Mouse (Mus musculus): ENCODE results near the gene Kif16b. TPM values are rescaled to one million over a fixed set of nuclear protein-coding genes. Genes with fewer than 3 reads are reported as not detected.
A peak's percentile ranks its signal among the peaks of the same experiment; 100 is the strongest.

The Kif16b gene
- total and polyA plus RNA-seq, 3 experiments = 3.9 to 17.6 (median 17.2) TPM

DNA sequence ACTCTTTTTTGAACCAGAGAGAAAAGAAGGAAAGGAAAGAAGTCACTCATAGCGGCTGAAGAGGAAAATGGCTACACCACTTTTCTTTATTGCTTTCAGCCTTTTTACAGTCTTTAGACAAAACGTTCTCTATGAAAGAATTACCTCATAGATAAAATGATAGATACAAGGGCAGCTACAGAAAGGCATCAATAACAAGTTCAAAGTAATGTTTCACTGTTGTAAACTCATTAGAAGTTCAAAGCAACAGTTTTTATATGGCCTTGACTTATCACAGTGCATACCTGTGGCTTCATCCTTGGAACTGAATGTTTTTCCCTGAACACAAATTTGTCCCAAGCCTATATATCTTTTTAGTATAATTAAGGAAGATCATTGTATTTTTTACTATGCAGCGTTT is 62.6 kb downstream of the Kif16b start:
- Histone ChIP-seq H3K36me3 (replicated peaks) (peaks cover 14% of the 10 kb centered on the region), H3K9me3 (replicated peaks) (no peaks in the 10 kb centered on the region), H3K4me1 (ENCODE audit: insufficient read depth, low read depth, low read length) (no peaks in the 10 kb centered on the region), H3K4me3 (ENCODE audit: low read depth, low read length) (no peak overlapping the region), H3K27me3 (ENCODE audit: insufficient read depth, low read length) (no peaks in the 10 kb centered on the region)
- TF ChIP-seq TAL1 (conservative IDR thresholded peaks at IDR 0.05; ENCODE audit: low read depth, low read length) = no peak
- no peak for TF ChIP-seq GATA1 (IDR thresholded peaks at IDR 0.05; ENCODE audit: borderline replicate concordance, low read length)
- no peak for TF ChIP-seq CTCF (IDR thresholded peaks at IDR 0.05; ENCODE audit: low read depth, low read length)
- TF ChIP-seq GATA2 (IDR thresholded peaks at IDR 0.05; ENCODE audit: borderline replicate concordance, low read depth, low read length) = no peak
- no peak for TF ChIP-seq POLR2AphosphoS5 (IDR thresholded peaks at IDR 0.05; ENCODE audit: insufficient replicate concordance, low read depth, low read length)
- DNase-seq (ENCODE audit: low spot score) (no peak), ATAC-seq (ENCODE audit: extremely low read depth, insufficient number of reproducible peaks, low FRiP score, poor library complexity, severe bottlenecking) (no peak)

- H3K36me3 ChIP-seq (replicated peaks) = peaks cover 17% of the 10 kb centered on the region
- no peak overlapping the region for H3K4me3 ChIP-seq (ENCODE audit: low read depth, low read length)
- TF ChIP-seq POLR2AphosphoS5 (IDR thresholded peaks at IDR 0.05; ENCODE audit: insufficient replicate concordance, low read depth, low read length) = no peak
- TF ChIP-seq GATA1 (IDR thresholded peaks at IDR 0.05; ENCODE audit: borderline replicate concordance, low read length) = no peak
- no peak for TF ChIP-seq GATA2 (IDR thresholded peaks at IDR 0.05; ENCODE audit: borderline replicate concordance, low read depth, low read length)
- no peak for TF ChIP-seq CTCF (IDR thresholded peaks at IDR 0.05; ENCODE audit: low read depth, low read length)
- TF ChIP-seq TAL1 (conservative IDR thresholded peaks at IDR 0.05; ENCODE audit: low read depth, low read length) = no peak
- ATAC-seq (ENCODE audit: extremely low read depth, insufficient number of reproducible peaks, low FRiP score, poor library complexity, severe bottlenecking) (no peak), DNase-seq (ENCODE audit: low spot score) (no peak)
- no peaks in the 10 kb centered on the region for H3K4me1 ChIP-seq (ENCODE audit: insufficient read depth, low read depth, low read length)
- no peaks in the 10 kb centered on the region for H3K9me3 ChIP-seq (replicated peaks)
- H3K27me3 ChIP-seq (ENCODE audit: insufficient read depth, low read length) = no peaks in the 10 kb centered on the region
These were observed 63.2 kb downstream of the Kif16b start for GRCm38 (mm10) chr2:142838118-142838517.

DNA sequence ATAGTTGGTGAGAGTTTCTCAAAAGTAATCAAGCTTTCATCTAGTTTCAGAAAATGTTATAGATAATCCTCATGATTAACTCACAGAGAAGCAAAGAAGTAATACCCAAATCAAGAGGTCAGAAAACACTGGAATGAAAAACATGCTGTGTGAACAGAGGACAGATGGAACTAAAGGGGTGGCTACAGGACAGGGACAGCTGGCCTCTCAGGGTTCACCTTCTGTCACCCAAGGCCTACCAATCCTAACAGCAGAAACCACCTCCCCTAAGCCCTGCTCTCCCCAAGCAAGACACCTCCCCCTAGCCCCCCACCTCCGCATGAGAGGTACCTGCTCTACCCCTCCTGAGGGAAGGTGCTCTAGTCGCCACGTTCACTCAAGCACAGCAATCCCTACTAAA is 66.6 kb downstream of the Kif16b start:
- Histone ChIP-seq H3K9me3 (replicated peaks) (no peaks in the 10 kb centered on the region), H3K27me3 (ENCODE audit: insufficient read depth, low read length) (no peaks in the 10 kb centered on the region), H3K4me1 (ENCODE audit: insufficient read depth, low read depth, low read length) (no peaks in the 10 kb centered on the region), H3K4me3 (ENCODE audit: low read depth, low read length) (no peak overlapping the region), H3K36me3 (replicated peaks) (peaks cover 30% of the 10 kb centered on the region)
- no peak for DNase-seq (ENCODE audit: low spot score)
- TF ChIP-seq POLR2AphosphoS5 (IDR thresholded peaks at IDR 0.05; ENCODE audit: insufficient replicate concordance, low read depth, low read length) = no peak
- TF ChIP-seq GATA2 (IDR thresholded peaks at IDR 0.05; ENCODE audit: borderline replicate concordance, low read depth, low read length) = no peak
- TF ChIP-seq TAL1 (conservative IDR thresholded peaks at IDR 0.05; ENCODE audit: low read depth, low read length) = no peak
- no peak for TF ChIP-seq CTCF (IDR thresholded peaks at IDR 0.05; ENCODE audit: low read depth, low read length)
- TF ChIP-seq GATA1 (IDR thresholded peaks at IDR 0.05; ENCODE audit: borderline replicate concordance, low read length) = no peak
- no peak for ATAC-seq (ENCODE audit: extremely low read depth, insufficient number of reproducible peaks, low FRiP score, poor library complexity, severe bottlenecking)

- ATAC-seq (ENCODE audit: extremely low read depth, insufficient number of reproducible peaks, low FRiP score, poor library complexity, severe bottlenecking) (no peak), DNase-seq (ENCODE audit: low spot score) (no peak)
- Histone ChIP-seq H3K27me3 (ENCODE audit: insufficient read depth, low read length) (no peaks in the 10 kb centered on the region), H3K4me1 (ENCODE audit: insufficient read depth, low read depth, low read length) (no peaks in the 10 kb centered on the region), H3K36me3 (replicated peaks) (peaks cover 39% of the 10 kb centered on the region), H3K9me3 (replicated peaks) (no peaks in the 10 kb centered on the region), H3K4me3 (ENCODE audit: low read depth, low read length) (no peak overlapping the region)
- TF ChIP-seq CTCF (IDR thresholded peaks at IDR 0.05; ENCODE audit: low read depth, low read length) = no peak
- no peak for TF ChIP-seq GATA2 (IDR thresholded peaks at IDR 0.05; ENCODE audit: borderline replicate concordance, low read depth, low read length)
- TF ChIP-seq POLR2AphosphoS5 (IDR thresholded peaks at IDR 0.05; ENCODE audit: insufficient replicate concordance, low read depth, low read length) = no peak
- no peak for TF ChIP-seq GATA1 (IDR thresholded peaks at IDR 0.05; ENCODE audit: borderline replicate concordance, low read length)
These were observed 68.5 kb downstream of the Kif16b start for GRCm38 (mm10) chr2:142832617-142833422.

- no peak for DNase-seq (ENCODE audit: low spot score)
- Histone ChIP-seq H3K4me1 (ENCODE audit: insufficient read depth, low read depth, low read length) (no peaks in the 10 kb centered on the region), H3K9me3 (replicated peaks) (no peaks in the 10 kb centered on the region), H3K27me3 (ENCODE audit: insufficient read depth, low read length) (no peaks in the 10 kb centered on the region), H3K36me3 (replicated peaks) (no peaks in the 10 kb centered on the region), H3K4me3 (ENCODE audit: low read depth, low read length) (no peak overlapping the region)
- peak; percentile 68 for ATAC-seq (ENCODE audit: extremely low read depth, insufficient number of reproducible peaks, low FRiP score, poor library complexity, severe bottlenecking)
- TF ChIP-seq TAL1 (conservative IDR thresholded peaks at IDR 0.05; ENCODE audit: low read depth, low read length) (no peak), POLR2AphosphoS5 (IDR thresholded peaks at IDR 0.05; ENCODE audit: insufficient replicate concordance, low read depth, low read length) (no peak), CTCF (IDR thresholded peaks at IDR 0.05; ENCODE audit: low read depth, low read length) (peak; percentile 41; the same call in 1 of the 2 replicates), GATA2 (IDR thresholded peaks at IDR 0.05; ENCODE audit: borderline replicate concordance, low read depth, low read length) (no peak), GATA1 (IDR thresholded peaks at IDR 0.05; ENCODE audit: borderline replicate concordance, low read length) (no peak)
These were observed 88.3 kb downstream of the Kif16b start for GRCm38 (mm10) chr2:142813033-142813432.

DNA sequence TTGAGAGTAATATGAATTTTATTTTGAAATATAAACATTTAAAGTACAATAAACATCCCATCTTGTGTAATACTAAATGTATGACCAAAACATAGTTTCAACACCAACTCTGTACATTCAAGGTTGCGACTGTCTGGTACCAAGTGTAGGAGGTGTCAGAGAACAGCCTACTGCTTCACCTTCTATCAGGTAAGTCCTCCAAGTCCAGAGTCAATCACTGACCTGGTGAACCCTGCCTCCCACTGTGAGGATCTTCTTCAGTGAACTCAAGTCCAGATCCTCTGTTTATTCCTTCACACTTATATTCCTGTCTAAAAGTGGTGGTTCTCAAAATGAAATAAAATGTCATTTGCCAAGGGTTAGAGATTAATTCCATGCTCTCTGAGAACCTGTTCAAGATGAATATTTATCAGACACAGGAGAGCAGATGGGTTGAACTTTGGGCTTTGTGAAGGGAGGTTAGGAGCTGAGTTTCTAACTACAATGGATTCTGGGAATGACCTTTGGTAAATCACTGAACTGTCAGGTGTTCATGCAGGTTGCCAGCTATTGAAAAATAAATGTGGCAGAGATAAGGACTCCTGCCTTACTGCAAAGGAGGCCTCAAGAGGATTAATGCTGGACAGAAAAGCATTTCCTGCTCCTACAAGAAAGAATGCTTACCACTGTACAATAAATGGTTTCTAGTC is 97.4 kb downstream of the Kif16b start:
- ATAC-seq (ENCODE audit: extremely low read depth, insufficient number of reproducible peaks, low FRiP score, poor library complexity, severe bottlenecking) = no peak
- DNase-seq (ENCODE audit: low spot score) = no peak
- TF ChIP-seq GATA2 (IDR thresholded peaks at IDR 0.05; ENCODE audit: borderline replicate concordance, low read depth, low read length) = no peak
- TF ChIP-seq TAL1 (conservative IDR thresholded peaks at IDR 0.05; ENCODE audit: low read depth, low read length) = no peak
- TF ChIP-seq POLR2AphosphoS5 (IDR thresholded peaks at IDR 0.05; ENCODE audit: insufficient replicate concordance, low read depth, low read length) = no peak
- TF ChIP-seq GATA1 (IDR thresholded peaks at IDR 0.05; ENCODE audit: borderline replicate concordance, low read length) = no peak
- TF ChIP-seq CTCF (IDR thresholded peaks at IDR 0.05; ENCODE audit: low read depth, low read length) = no peak
- Histone ChIP-seq H3K4me3 (ENCODE audit: low read depth, low read length) (no peak overlapping the region), H3K9me3 (replicated peaks) (no peaks in the 10 kb centered on the region), H3K27me3 (ENCODE audit: insufficient read depth, low read length) (no peaks in the 10 kb centered on the region), H3K36me3 (replicated peaks) (no peaks in the 10 kb centered on the region), H3K4me1 (ENCODE audit: insufficient read depth, low read depth, low read length) (no peaks in the 10 kb centered on the region)

Data from G1E (cell line).